Mouse (Mus musculus): ENCODE results near the gene Galnt10. TPM values are rescaled to one million over a fixed set of nuclear protein-coding genes. Genes with fewer than 3 reads are reported as not detected.

The Galnt10 gene
- total RNA-seq, 2 experiments from 2014 or later = 8.4 to 9.0 TPM

DNA sequence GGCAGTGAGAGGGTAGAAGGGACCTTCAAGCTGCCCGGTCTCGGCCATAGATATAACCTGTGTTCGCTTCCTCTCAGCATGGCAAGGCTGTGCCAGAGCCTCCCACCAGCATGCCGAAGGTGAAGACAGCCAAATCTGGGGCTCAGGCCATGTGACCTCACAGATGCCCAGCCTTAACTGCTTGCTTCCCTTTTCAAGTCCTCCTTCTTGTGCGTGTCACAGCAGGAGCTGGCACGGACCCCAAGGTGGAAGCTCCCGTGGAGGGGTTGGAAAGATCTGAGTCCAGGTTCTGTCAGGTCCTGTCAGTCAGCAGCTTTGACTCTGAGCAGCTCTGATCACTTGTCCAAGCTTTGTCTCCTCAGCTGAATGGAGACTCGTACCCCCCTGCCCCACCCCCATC is 126.4 kb downstream of the Galnt10 start:
- no peak for DNase-seq (ENCODE audit: low spot score)
- intact Hi-C loops (cut with DNase I) = no loop called here

DNA sequence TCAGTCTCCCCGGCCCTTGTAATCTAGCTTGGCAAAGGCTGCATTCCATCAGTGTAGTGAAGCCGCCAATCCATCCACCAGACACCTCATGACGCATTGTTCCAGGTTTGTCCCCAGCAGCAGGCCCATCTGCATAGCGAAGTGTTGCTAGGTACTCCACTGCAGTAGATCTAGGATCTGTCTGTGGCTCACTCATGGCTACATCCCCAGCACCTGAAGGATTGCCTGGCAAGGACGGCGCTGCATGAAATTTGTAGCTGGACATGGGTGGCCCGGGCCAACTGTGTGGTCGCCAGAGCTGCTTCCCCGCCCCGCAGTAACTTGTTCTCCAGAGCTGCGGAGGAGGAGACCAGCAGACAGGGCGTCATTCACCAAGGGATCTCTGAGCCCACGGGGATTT is 128.2 kb downstream of the Galnt10 start:
- DNase-seq (ENCODE audit: low spot score) = no peak
- intact Hi-C loops (cut with DNase I) = no loop called here

DNA sequence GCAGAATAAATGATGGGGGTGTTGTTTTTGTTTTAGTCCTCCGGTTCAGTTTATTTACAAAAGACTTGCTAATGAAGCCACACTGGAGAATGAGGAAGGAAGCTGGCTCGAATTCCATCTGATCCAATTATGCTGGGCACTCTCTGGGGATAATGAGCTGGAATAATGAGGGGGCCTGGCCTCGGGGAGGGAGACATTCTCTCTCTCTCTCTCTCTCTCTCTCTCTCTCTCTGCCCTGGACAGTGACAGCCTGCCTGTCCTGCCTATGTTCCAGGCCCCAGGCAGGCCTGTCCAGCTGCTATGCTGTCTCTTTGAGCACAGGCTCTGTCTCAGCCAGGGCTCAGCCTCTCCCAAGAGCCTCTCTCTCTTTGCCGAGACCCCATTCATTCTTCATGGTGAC is 128.7 kb downstream of the Galnt10 start:
- DNase-seq (ENCODE audit: low spot score) = no peak
- intact Hi-C loops (cut with DNase I) = no loop called here

- no peak for DNase-seq (ENCODE audit: low spot score)
- intact Hi-C loops (cut with DNase I) = no loop called here
Observed at GRCm38 (mm10) chr11:57775868-57776267, 130.6 kb downstream of the Galnt10 start.

DNA sequence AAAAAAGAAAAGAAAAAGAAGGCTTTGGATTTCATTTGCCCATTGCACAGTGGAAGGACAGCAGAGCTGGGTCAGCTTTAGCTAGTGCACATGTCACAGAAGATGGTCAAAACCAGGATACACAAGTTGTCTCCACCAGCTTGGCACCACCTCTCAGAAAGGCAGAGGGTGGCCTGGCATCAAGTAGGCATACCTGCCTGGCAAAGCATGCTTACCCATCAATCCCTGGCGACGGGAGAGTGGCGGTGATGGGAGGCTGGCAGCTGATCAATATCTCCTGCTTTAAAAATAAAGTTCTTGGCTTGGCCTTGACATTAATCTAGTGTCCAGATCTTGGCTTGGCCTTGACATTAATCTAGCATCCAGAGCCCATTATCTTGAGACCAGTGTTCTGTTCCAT is 131.3 kb downstream of the Galnt10 start:
- DNase-seq (ENCODE audit: low spot score) = no peak
- intact Hi-C loops (cut with DNase I) = no loop called here

GRCm38 (mm10) chr11:57778349-57778748 is 133.1 kb downstream of the Galnt10 start:
- no peak for DNase-seq (ENCODE audit: low spot score)
- intact Hi-C loops (cut with DNase I) = loop anchor here (1.0 kb wide), 2 partner anchors 161 to 229 kb away; no protein-coding TSS in a partner anchor

- intact Hi-C loops (cut with DNase I) = no loop called here
- no peak for DNase-seq (ENCODE audit: low spot score)
Observed at GRCm38 (mm10) chr11:57779824-57780223, 134.6 kb downstream of the Galnt10 start.

- intact Hi-C loops (cut with DNase I) = no loop called here
- DNase-seq (ENCODE audit: low spot score) = no peak
Observed at GRCm38 (mm10) chr11:57786616-57787418, 141.6 kb downstream of the Galnt10 start.

DNA sequence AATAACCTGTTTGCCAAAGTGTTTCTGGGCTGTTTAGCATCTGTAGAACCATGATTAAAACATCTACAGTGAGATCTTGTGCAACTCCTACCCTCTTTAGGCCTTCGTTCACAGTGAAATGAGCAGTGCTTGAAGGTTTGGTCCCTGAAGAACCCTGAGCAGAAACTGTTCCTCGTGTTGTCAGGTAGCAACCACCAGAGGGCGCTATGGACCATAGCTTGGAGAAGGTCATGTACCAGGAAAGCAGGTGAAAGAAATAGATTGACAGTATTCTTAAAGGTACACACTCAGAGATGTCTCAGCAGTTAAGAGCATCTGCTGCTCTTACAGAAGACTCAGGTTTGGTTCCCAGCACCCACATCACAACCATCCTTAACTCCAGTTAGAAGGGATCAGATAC is 142.7 kb downstream of the Galnt10 start:
- DNase-seq (ENCODE audit: low spot score) = no peak
- intact Hi-C loops (cut with DNase I) = loop anchor here (1.0 kb wide), 1 partner anchor 146 kb away; no protein-coding TSS in a partner anchor

- no peak for DNase-seq (ENCODE audit: low spot score)
- intact Hi-C loops (cut with DNase I) = no loop called here
Observed at GRCm38 (mm10) chr11:57790866-57791535, 145.8 kb downstream of the Galnt10 start.

GRCm38 (mm10) chr11:57795086-57795485 is 149.8 kb downstream of the Galnt10 start:
- intact Hi-C loops (cut with DNase I) = no loop called here

DNA sequence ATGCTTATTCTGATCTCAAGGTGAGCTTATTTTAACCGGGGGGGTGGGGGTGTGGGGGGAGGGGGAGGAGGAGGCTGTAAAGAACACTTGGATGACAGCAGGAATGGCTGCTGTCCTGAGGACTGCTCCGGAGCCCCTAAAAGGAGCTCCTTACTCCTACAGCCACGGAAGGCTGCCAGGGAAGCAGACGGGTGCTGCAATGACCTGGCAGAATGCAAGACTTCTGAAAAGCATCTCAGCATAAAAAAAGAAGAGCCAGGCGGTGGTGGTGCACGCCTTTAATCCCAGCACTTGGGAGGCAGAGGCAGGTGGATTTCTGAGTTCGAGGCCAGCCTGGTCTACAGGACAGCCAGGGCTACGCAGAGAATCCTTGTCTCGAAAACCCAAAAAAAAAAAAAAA is 152.6 kb downstream of the Galnt10 start:
- DNase-seq (ENCODE audit: low spot score) = no peak
- intact Hi-C loops (cut with DNase I) = no loop called here

More at GRCm38 (mm10) chr11:57795086-57795485, 149.8 kb downstream of the Galnt10 start:
- DNase-seq (ENCODE audit: low spot score) = no peak

GRCm38 (mm10) chr11:57799456-57799855 is 154.2 kb downstream of the Galnt10 start:
- intact Hi-C loops (cut with DNase I) = no loop called here
- no peak for DNase-seq (ENCODE audit: low spot score)

DNA sequence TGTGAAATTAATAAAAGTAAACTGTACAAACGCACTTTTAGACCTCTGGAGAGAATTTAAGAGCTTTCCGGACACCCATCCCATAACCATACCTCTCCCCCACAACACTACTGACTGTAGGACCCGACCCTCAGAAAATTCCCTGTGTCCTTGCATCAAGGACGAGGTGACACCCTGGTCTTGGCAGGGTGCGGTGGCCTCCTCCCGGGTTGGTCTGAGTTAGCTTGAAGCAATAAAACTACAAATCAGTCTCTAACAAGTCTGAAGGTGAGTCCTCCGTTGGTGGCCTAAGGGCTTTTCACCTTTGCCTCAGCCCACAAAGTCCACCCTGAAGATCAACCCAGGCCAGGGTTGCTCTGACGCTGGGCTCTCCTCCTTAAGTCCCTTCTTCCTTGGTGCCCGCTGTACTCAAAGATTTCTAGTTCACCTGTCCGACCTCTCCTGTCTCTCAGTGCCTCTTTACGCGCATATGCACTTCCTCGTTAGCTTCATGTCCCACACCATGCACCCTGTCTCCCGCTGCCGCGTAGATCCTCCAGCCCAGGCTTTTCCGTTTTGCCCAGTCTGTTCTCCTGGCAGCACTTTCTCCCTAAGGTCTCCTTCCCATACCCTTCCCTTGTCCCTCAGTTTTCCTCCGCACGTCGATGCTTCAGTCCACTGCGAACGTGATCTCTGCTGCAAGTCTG is 155.2 kb downstream of the Galnt10 start:
- intact Hi-C loops (cut with DNase I) = no loop called here
- no peak for DNase-seq (ENCODE audit: low spot score)

GRCm38 (mm10) chr11:57800971-57801765 is 155.9 kb downstream of the Galnt10 start, which contains the start of gene Sap30l:
Gene Sap30l (plus strand): TSS chr11:57801637.
- intact Hi-C loops (cut with DNase I) = no loop called here
- peak; percentile 97 for DNase-seq (ENCODE audit: low spot score)

DNA sequence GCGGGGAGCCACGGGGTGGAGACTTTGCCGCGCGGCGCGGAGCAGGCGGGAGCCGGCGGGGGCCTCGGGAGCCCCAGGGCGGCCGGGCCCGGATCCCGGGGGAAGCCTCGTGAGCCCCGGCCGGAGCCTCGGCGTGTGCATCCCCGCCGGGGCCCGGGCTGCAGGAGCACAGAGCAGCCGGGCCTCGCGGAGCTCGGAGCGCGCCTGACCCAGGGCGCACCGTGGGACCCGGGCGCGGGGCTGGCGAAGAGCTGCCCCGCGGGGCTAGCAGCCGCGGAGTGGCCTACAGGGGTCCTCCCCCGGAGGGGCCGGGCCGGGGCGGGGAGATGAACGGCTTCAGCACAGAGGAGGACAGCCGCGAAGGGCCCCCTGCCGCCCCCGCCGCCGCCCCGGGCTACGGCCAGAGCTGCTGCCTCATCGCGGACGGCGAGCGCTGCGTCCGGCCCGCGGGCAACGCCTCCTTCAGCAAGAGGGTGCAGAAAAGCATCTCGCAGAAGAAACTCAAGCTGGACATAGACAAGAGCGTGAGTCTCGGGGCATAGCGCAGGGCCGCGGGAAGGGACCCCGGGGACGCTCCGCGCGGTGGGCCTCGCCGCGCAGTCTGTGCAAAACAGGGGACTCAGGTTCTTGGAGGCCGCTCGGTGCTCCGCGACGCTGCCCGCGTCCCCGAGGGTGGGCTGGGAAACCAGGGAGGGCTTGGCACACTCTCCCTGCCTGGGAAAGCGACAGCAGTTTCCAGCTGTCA is 156.7 kb downstream of the Galnt10 start:
- intact Hi-C loops (cut with DNase I) = no loop called here
- DNase-seq (ENCODE audit: low spot score) = peak; percentile 54

DNA sequence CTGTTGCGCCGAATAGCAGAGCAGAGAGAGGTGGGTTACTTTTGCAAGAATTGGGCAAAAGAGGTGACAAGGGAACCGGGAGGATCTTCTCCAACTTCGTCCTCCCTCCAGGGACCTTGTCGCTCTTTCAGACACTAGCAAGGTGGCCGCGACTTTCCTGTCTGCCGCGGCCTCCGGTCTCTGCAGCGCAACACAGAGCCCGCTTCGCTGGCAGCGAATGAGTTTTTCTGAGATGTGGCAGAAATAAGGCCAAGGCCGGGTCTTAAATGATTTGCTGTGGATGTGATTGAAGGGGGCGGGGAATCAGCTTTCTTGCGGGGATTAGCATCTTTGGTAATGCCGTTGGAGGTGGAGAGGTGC is 157.2 kb downstream of the Galnt10 start:
- intact Hi-C loops (cut with DNase I) = no loop called here
- DNase-seq (ENCODE audit: low spot score) = no peak

DNA sequence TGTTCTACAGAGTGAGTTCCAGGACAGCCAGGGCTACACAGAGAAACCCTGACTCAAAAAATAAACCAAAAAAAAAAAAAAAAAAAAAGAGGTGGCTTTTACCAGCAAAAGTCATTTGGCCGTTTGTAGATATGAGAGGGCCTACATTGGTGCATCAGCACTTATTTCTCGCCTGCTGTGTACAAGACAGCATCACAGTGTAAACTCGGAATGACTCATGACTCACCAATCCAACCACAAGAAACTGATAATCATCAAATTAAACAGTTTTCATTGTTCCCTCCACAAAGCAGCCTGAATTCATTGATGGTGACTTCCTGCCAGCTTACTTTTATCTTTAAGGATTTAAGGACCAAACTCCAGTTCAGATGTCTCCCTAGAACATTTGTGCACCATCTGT is 159.8 kb downstream of the Galnt10 start:
- intact Hi-C loops (cut with DNase I) = no loop called here
- DNase-seq (ENCODE audit: low spot score) = no peak

DNA sequence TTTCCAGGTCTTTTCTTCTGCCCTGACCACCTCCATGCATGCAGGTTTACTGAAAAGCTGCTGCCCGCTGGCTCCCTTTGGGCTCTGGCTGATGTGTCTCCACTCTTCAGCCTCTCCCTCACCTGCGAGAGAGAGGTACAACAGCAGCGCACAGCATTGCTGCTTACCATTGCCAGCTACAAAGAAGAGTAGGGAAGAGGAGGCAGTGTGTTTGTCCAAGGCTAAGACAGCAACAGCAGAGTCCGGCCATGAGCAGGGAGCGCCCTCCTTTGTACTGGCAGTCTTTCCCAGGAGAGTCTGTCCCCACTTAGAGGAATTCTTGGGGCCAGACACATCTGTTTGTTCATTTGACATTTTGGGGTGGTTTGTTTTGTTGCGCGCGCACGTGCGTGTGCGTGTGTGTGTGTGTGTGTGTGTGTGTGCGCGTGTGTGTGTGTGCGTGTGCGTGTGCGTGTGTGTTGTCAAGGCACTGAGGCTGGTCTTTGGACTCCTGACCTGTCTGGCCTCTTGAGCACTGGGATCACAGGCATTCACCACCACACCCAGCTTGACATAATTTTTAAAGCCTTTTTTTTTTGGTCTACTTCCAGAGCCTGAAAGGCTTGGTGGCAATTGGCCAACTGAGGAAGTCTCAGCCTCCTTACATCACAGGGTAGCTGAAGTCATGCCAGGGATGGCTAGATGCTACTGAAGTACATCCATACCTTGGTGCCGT is 163.9 kb downstream of the Galnt10 start:
- intact Hi-C loops (cut with DNase I) = no loop called here
- no peak for DNase-seq (ENCODE audit: low spot score)
